ENCODE assay signal across 17 mouse cellular contexts in genomic region chr17:25807452-25807851, GRCm38 (mm10). TPM values are rescaled to one million over a fixed set of nuclear protein-coding genes. Genes with fewer than 3 reads are reported as not detected.
DNase-seq lines count a peak whose midpoint lies in the region; ATAC-seq and TF ChIP-seq lines count a peak whose summit lies in the region.
"Not testable (repeated sequence)": the region's sequence is repeated elsewhere in the genome, so short reads cannot be mapped to it uniquely, and the experiment has no call there.
"Had no signal": no experiment of that assay in that cellular context is flagged by ENCODE, and none has a peak within 500 bp of the region (broad histone marks: within the 10 kb centered on the region; RNA-seq: fewer than 3 reads in every experiment).

No protein-coding gene starts in this region.

- DNase-seq in MEL (ENCODE audit: low read depth, low spot score); forebrain, postnatal 0 days; left cerebral cortex, adult 2 months (ENCODE audit: extremely low spot score in 1 of 2, low spot score in 2 of 2); liver, postnatal 0 days; midbrain, postnatal 0 days (ENCODE audit: low spot score): not testable (repeated sequence)
- DNase-seq in cerebellum, adult 18-20 months = peak; percentile 17 to 36
- DNase-seq in testis, postnatal 10 days (ENCODE audit: low spot score) = peak; percentile 36

- not testable (repeated sequence) for H3K27me3 ChIP-seq in MEL (ENCODE audit: control insufficient read depth in 1 of 2, insufficient read depth in 2 of 2, low read length in 2 of 2); forebrain, postnatal 0 days (ENCODE audit: insufficient read depth, low read length); midbrain, postnatal 0 days (ENCODE audit: insufficient read depth, low read length)
- H3K27me3 ChIP-seq in intestine, postnatal 0 days (replicated peaks; ENCODE audit: control insufficient read depth, insufficient read depth, low read length) = peaks cover 30% of the 10 kb centered on the region
- peaks cover 48% of the 10 kb centered on the region for H3K27me3 ChIP-seq in liver, postnatal 0 days (ENCODE audit: insufficient read depth, low read length)

- not testable (repeated sequence) for H3K4me3 ChIP-seq in MEL (ENCODE audit: control insufficient read depth in 1 of 2, insufficient read depth in 1 of 2, low read depth in 2 of 2, low read length in 2 of 2); forebrain, postnatal 0 days (ENCODE audit: low read depth, low read length); intestine, postnatal 0 days (ENCODE audit: low read depth, low read length); left cerebral cortex, adult 2 months; liver, postnatal 0 days (ENCODE audit: low read depth, low read length); midbrain, postnatal 0 days (ENCODE audit: low read depth, low read length)

- H3K9me3 ChIP-seq in MEL (replicated peaks; ENCODE audit: insufficient read depth, low read length); forebrain, postnatal 0 days (ENCODE audit: low read length); intestine, postnatal 0 days (ENCODE audit: control insufficient read depth); liver, postnatal 0 days (ENCODE audit: low read length); midbrain, postnatal 0 days (ENCODE audit: low read length): not testable (repeated sequence)

- ATAC-seq in forebrain, postnatal 0 days; intestine, postnatal 0 days; liver, postnatal 0 days; midbrain, postnatal 0 days (ENCODE audit: low FRiP score): not testable (repeated sequence)

- TF ChIP-seq EP300 in MEL (IDR thresholded peaks at IDR 0.05; ENCODE audit: low read depth in 1 of 2, low read length in 2 of 2); liver, postnatal 0 days (IDR thresholded peaks at IDR 0.05; ENCODE audit: low read depth): not testable (repeated sequence)

- H3K79me2 ChIP-seq in MEL (ENCODE audit: control insufficient read depth, insufficient read depth, low read length, poor library complexity) = not testable (repeated sequence)

- H3K4me1 ChIP-seq in MEL (ENCODE audit: control insufficient read depth in 1 of 2, insufficient read depth in 2 of 2, low read length in 2 of 2); intestine, postnatal 0 days (replicated peaks; ENCODE audit: control insufficient read depth, insufficient read depth, low read length): not testable (repeated sequence)
- H3K4me1 ChIP-seq in forebrain, postnatal 0 days (ENCODE audit: insufficient read depth) = peaks cover 23% of the 10 kb centered on the region
- peaks cover 12% of the 10 kb centered on the region; the same call in 1 of the 2 replicates for H3K4me1 ChIP-seq in liver, postnatal 0 days (ENCODE audit: insufficient read depth)
- peaks cover 23% of the 10 kb centered on the region; the same call in 1 of the 2 replicates for H3K4me1 ChIP-seq in midbrain, postnatal 0 days (ENCODE audit: insufficient read depth, low read length)

- intact Hi-C loops in left cerebral cortex, adult 2 months (cut with DNase I) = not testable (repeated sequence)

- not testable (repeated sequence) for TF ChIP-seq RAD21 in MEL (IDR thresholded peaks at IDR 0.05; ENCODE audit: low read depth, low read length)

- 55% methylated on average over 2 of the region's 2 CpGs for WGBS in forebrain, postnatal 0 days
- WGBS in intestine, postnatal 0 days = 56% methylated on average over 2 of the region's 2 CpGs
- 25% methylated on average over 2 of the region's 2 CpGs for WGBS in liver, postnatal 0 days (ENCODE audit: insufficient replicate concordance)
- WGBS in midbrain, postnatal 0 days = 40% methylated on average over 2 of the region's 2 CpGs

- H3K36me3 ChIP-seq in MEL (ENCODE audit: control insufficient read depth in 1 of 2, insufficient read depth in 2 of 2, low read length in 2 of 2); forebrain, postnatal 0 days (ENCODE audit: insufficient read depth); intestine, postnatal 0 days (ENCODE audit: control insufficient read depth, insufficient read depth); liver, postnatal 0 days (replicated peaks; ENCODE audit: insufficient read depth, low read length); midbrain, postnatal 0 days (ENCODE audit: insufficient read depth, low read length): not testable (repeated sequence)

- TF ChIP-seq CTCF in MEL (IDR thresholded peaks at IDR 0.05 in 2 of 3, conservative IDR thresholded peaks at IDR 0.05 in 1 of 3; ENCODE audit: control insufficient read depth in 1 of 3, insufficient read depth in 1 of 3, low read depth in 2 of 3, low read length in 3 of 3, poor library complexity in 1 of 3, severe bottlenecking in 1 of 3) = peak in 1 of 3 experiments; percentile 20; a peak in 1 of 6 replicates
- peak; percentile 46 for TF ChIP-seq CTCF in forebrain, postnatal 0 days (IDR thresholded peaks at IDR 0.05; ENCODE audit: low read depth)
- TF ChIP-seq CTCF in intestine, postnatal 0 days (IDR thresholded peaks at IDR 0.05; ENCODE audit: low read depth) = peak; percentile 21; the same call in 1 of the 2 replicates
- peak; percentile 34 for TF ChIP-seq CTCF in left cerebral cortex, adult 2 months (IDR thresholded peaks at IDR 0.05)
- 0 out of 2 replicates have a peak, but pooled peaks have one; percentile 10 for TF ChIP-seq CTCF in liver, postnatal 0 days (IDR thresholded peaks at IDR 0.05; ENCODE audit: low read depth)
- peak; percentile 56 for TF ChIP-seq CTCF in midbrain, postnatal 0 days (IDR thresholded peaks at IDR 0.05)

- H3K9ac ChIP-seq in MEL (ENCODE audit: control insufficient read depth, low read depth, low read length, poor library complexity, severe bottlenecking); forebrain, postnatal 0 days; intestine, postnatal 0 days (ENCODE audit: low read depth, low read length); liver, postnatal 0 days (replicated peaks); midbrain, postnatal 0 days (replicated peaks; ENCODE audit: low read length, poor library complexity, severe bottlenecking): not testable (repeated sequence)

- H3K4me2 ChIP-seq in forebrain, postnatal 0 days (ENCODE audit: low read depth); intestine, postnatal 0 days (replicated peaks; ENCODE audit: low read depth); liver, postnatal 0 days (ENCODE audit: low read depth, low read length); midbrain, postnatal 0 days (ENCODE audit: low read depth, low read length, poor library complexity, severe bottlenecking): not testable (repeated sequence)

- TF ChIP-seq POLR2A in MEL (IDR thresholded peaks at IDR 0.05; ENCODE audit: control insufficient read depth in 1 of 2, insufficient read depth in 1 of 2, low read depth in 1 of 2, low read length in 2 of 2, poor library complexity in 1 of 2) = not testable (repeated sequence)

- H3K27ac ChIP-seq in MEL (ENCODE audit: control insufficient read depth, low read depth, low read length); forebrain, postnatal 0 days (ENCODE audit: low read depth, low read length); intestine, postnatal 0 days (ENCODE audit: low read depth, low read length); left cerebral cortex, adult 2 months; liver, postnatal 0 days (ENCODE audit: low read depth); midbrain, postnatal 0 days (ENCODE audit: low read depth, low read length): not testable (repeated sequence)

RNA-seq across cellular contexts. Expression of gene Fbxl16, which starts 1.4 kb away (rescaled TPM):
- not detected in 2 replicates for total RNA-seq in MEL (2012; rRNA removed)
- polyA plus RNA-seq in MEL (2012; ENCODE audit: insufficient read depth in 1 of 2, insufficient read length in 2 of 2, low read depth in 1 of 2, low replicate concordance in 2 of 2, missing spikeins in 1 of 2) = under 1 TPM in 1 of 2 experiments, not detected in 1; 0.11 TPM
- total RNA-seq in forebrain, postnatal 0 days (2014; rRNA removed) = 97.6 and 133 TPM in 2 replicates
- polyA plus RNA-seq in forebrain, postnatal 0 days (2015; fragmentation: Nextera tagmentation; extraction: Ambion mirVana) = 27.1 and 58.7 TPM in 2 replicates
- 1.1 and 1.5 TPM in 2 replicates for polyA plus RNA-seq in intestine, postnatal 0 days (2015; fragmentation: Nextera tagmentation; extraction: Ambion mirVana)
- total RNA-seq in left cerebral cortex, adult 2 months (2021) = 100 to 1,000 TPM; 644 to 656 TPM
- polyA plus RNA-seq in liver, postnatal 0 days (2015; fragmentation: Nextera tagmentation; extraction: Ambion mirVana) = 0.05 TPM in 1 of 2 replicates, not detected in the other
- 140 and 154 TPM in 2 replicates for total RNA-seq in midbrain, postnatal 0 days (2014; rRNA removed)
- polyA plus RNA-seq in midbrain, postnatal 0 days (2015; fragmentation: Nextera tagmentation; extraction: Ambion mirVana) = 43.1 and 51.7 TPM in 2 replicates

RNA-seq across cellular contexts. Expression of gene Metrn, which starts 10.5 kb away (rescaled TPM):
- total RNA-seq in MEL (2012; rRNA removed) = 95.7 and 104 TPM in 2 replicates
- polyA plus RNA-seq in MEL (2012; ENCODE audit: insufficient read depth in 1 of 2, insufficient read length in 2 of 2, low read depth in 1 of 2, low replicate concordance in 2 of 2, missing spikeins in 1 of 2) = 100 to 1,000 TPM in 1 of 2 experiments, not detected in 1; 116 TPM
- total RNA-seq in forebrain, postnatal 0 days (2014; rRNA removed) = 136 and 148 TPM in 2 replicates
- polyA plus RNA-seq in forebrain, postnatal 0 days (2015; fragmentation: Nextera tagmentation; extraction: Ambion mirVana) = 56.9 and 59.3 TPM in 2 replicates
- 21.4 and 23.5 TPM in 2 replicates for polyA plus RNA-seq in intestine, postnatal 0 days (2015; fragmentation: Nextera tagmentation; extraction: Ambion mirVana)
- 10 to 100 TPM; 72.3 to 88.2 TPM for total RNA-seq in left cerebral cortex, adult 2 months (2021)
- polyA plus RNA-seq in liver, postnatal 0 days (2015; fragmentation: Nextera tagmentation; extraction: Ambion mirVana) = 11.9 TPM in 2 replicates
- total RNA-seq in midbrain, postnatal 0 days (2014; rRNA removed) = 155 and 236 TPM in 2 replicates
- polyA plus RNA-seq in midbrain, postnatal 0 days (2015; fragmentation: Nextera tagmentation; extraction: Ambion mirVana) = 50.0 and 54.3 TPM in 2 replicates

RNA-seq across cellular contexts. Expression of gene AC134908.4, which starts 12.0 kb away (rescaled TPM):
- 0.92 TPM in 1 of 2 replicates, not detected in the other for total RNA-seq in MEL (2012; rRNA removed)
- not detected for polyA plus RNA-seq in MEL (2012; ENCODE audit: insufficient read depth in 1 of 2, insufficient read length in 2 of 2, low read depth in 1 of 2, low replicate concordance in 2 of 2, missing spikeins in 1 of 2)
- total RNA-seq in forebrain, postnatal 0 days (2014; rRNA removed) = 0.31 TPM in 1 of 2 replicates, not detected in the other
- polyA plus RNA-seq in forebrain, postnatal 0 days (2015; fragmentation: Nextera tagmentation; extraction: Ambion mirVana) = 1.1 TPM in 1 of 2 replicates, not detected in the other
- not detected in 2 replicates for polyA plus RNA-seq in intestine, postnatal 0 days (2015; fragmentation: Nextera tagmentation; extraction: Ambion mirVana)
- 1 to 10 TPM in 1 of 2 experiments, not detected in 1; 1.4 TPM for total RNA-seq in left cerebral cortex, adult 2 months (2021)
- not detected in 2 replicates for polyA plus RNA-seq in liver, postnatal 0 days (2015; fragmentation: Nextera tagmentation; extraction: Ambion mirVana)
- not detected in 2 replicates for total RNA-seq in midbrain, postnatal 0 days (2014; rRNA removed)
- 0.89 TPM in 1 of 2 replicates, not detected in the other for polyA plus RNA-seq in midbrain, postnatal 0 days (2015; fragmentation: Nextera tagmentation; extraction: Ambion mirVana)
- total RNA-seq: adrenal gland, postnatal 25 days; adrenal gland, postnatal 4 days; G1E had no signal
- polyA plus RNA-seq: adrenal gland, adult 2 months; C2C12; embryonic facial prominence, embryonic 12.5 days; embryonic facial prominence, embryonic 14.5 days; forebrain, embryonic 11.5 days; forebrain, embryonic 15.5 days; G1E had no signal

RNA-seq across cellular contexts. Expression of gene Fam173a, which starts 14.8 kb away (rescaled TPM):
- 35.3 and 39.0 TPM in 2 replicates for total RNA-seq in MEL (2012; rRNA removed)
- 10 to 100 TPM in 1 of 2 experiments, not detected in 1; 36.6 TPM for polyA plus RNA-seq in MEL (2012; ENCODE audit: insufficient read depth in 1 of 2, insufficient read length in 2 of 2, low read depth in 1 of 2, low replicate concordance in 2 of 2, missing spikeins in 1 of 2)
- total RNA-seq in forebrain, postnatal 0 days (2014; rRNA removed) = 82.5 and 84.2 TPM in 2 replicates
- 76.0 and 78.3 TPM in 2 replicates for polyA plus RNA-seq in forebrain, postnatal 0 days (2015; fragmentation: Nextera tagmentation; extraction: Ambion mirVana)
- 127 and 129 TPM in 2 replicates for polyA plus RNA-seq in intestine, postnatal 0 days (2015; fragmentation: Nextera tagmentation; extraction: Ambion mirVana)
- 10 to 100 TPM; 84.9 to 85.1 TPM for total RNA-seq in left cerebral cortex, adult 2 months (2021)
- 51.5 and 51.6 TPM in 2 replicates for polyA plus RNA-seq in liver, postnatal 0 days (2015; fragmentation: Nextera tagmentation; extraction: Ambion mirVana)
- total RNA-seq in midbrain, postnatal 0 days (2014; rRNA removed) = 65.8 and 74.2 TPM in 2 replicates
- 106 and 116 TPM in 2 replicates for polyA plus RNA-seq in midbrain, postnatal 0 days (2015; fragmentation: Nextera tagmentation; extraction: Ambion mirVana)

RNA-seq across cellular contexts. Expression of gene Wdr24, which starts 16.0 kb away (rescaled TPM):
- total RNA-seq in MEL (2012; rRNA removed) = 29.4 and 38.8 TPM in 2 replicates
- polyA plus RNA-seq in MEL (2012; ENCODE audit: insufficient read depth in 1 of 2, insufficient read length in 2 of 2, low read depth in 1 of 2, low replicate concordance in 2 of 2, missing spikeins in 1 of 2) = 10 to 100 TPM in 1 of 2 experiments, not detected in 1; 35.0 TPM
- total RNA-seq in forebrain, postnatal 0 days (2014; rRNA removed) = 36.5 and 37.5 TPM in 2 replicates
- polyA plus RNA-seq in forebrain, postnatal 0 days (2015; fragmentation: Nextera tagmentation; extraction: Ambion mirVana) = 23.2 and 24.5 TPM in 2 replicates
- polyA plus RNA-seq in intestine, postnatal 0 days (2015; fragmentation: Nextera tagmentation; extraction: Ambion mirVana) = 9.6 and 10.2 TPM in 2 replicates
- 10 to 100 TPM; 26.8 to 30.9 TPM for total RNA-seq in left cerebral cortex, adult 2 months (2021)
- polyA plus RNA-seq in liver, postnatal 0 days (2015; fragmentation: Nextera tagmentation; extraction: Ambion mirVana) = 5.5 and 7.2 TPM in 2 replicates
- total RNA-seq in midbrain, postnatal 0 days (2014; rRNA removed) = 33.4 and 37.6 TPM in 2 replicates
- 24.7 and 27.3 TPM in 2 replicates for polyA plus RNA-seq in midbrain, postnatal 0 days (2015; fragmentation: Nextera tagmentation; extraction: Ambion mirVana)

Comparison
In these comparisons a context has a peak if more than half of its experiments do, and no peak if none do; other contexts are left out.
1. RNA of gene Fbxl16, which starts 1.4 kb away (polyA plus RNA-seq): 27.1 to 58.7 TPM in forebrain, postnatal 0 days and 43.1 to 51.7 TPM in midbrain, postnatal 0 days; 1.1 to 1.5 TPM in intestine, postnatal 0 days, 0.11 TPM in MEL and 0.05 TPM in liver, postnatal 0 days; every median in the first group is over 10 times any median in the second.